ENCODE assay signal across 8 mouse cellular contexts in genomic region chr10:43574956-43575355, GRCm38 (mm10). TPM values are rescaled to one million over a fixed set of nuclear protein-coding genes. Genes with fewer than 3 reads are reported as not detected.
DNase-seq lines count a peak whose midpoint lies in the region; ATAC-seq and TF ChIP-seq lines count a peak whose summit lies in the region.

No protein-coding gene starts in this region.

- peaks cover 3% of the 10 kb centered on the region; the same call in 1 of the 2 replicates for H3K27me3 ChIP-seq in midbrain, embryonic 14.5 days (ENCODE audit: control insufficient read depth, insufficient read depth, low read length)
- H3K27me3 ChIP-seq in midbrain, embryonic 15.5 days (replicated peaks), result no peaks in the 10 kb centered on the region; the same call in 1 of the 2 replicates
- no peaks in the 10 kb centered on the region for H3K27me3 ChIP-seq in liver, embryonic 14.5 days (ENCODE audit: control insufficient read depth, insufficient read depth, low read length)

- WGBS in midbrain, embryonic 14.5 days, result 0% methylated on average over 3 of the region's 3 CpGs
- 0% methylated on average over 3 of the region's 3 CpGs for WGBS in midbrain, embryonic 15.5 days
- 2% methylated on average over 3 of the region's 3 CpGs for WGBS in liver, embryonic 14.5 days (ENCODE audit: insufficient replicate concordance)

- no peak for TF ChIP-seq POLR2A in brain, embryonic 14.5 days (IDR thresholded peaks at IDR 0.05; ENCODE audit: borderline replicate concordance, extremely low read depth, insufficient read depth, insufficient read length, poor library complexity, severe bottlenecking)

- H3K4me1 ChIP-seq in midbrain, embryonic 14.5 days (ENCODE audit: control insufficient read depth, insufficient read depth, low read length), result peaks cover 13% of the 10 kb centered on the region
- peaks cover 13% of the 10 kb centered on the region for H3K4me1 ChIP-seq in midbrain, embryonic 15.5 days
- H3K4me1 ChIP-seq in liver, embryonic 14.5 days (replicated peaks; ENCODE audit: control insufficient read depth in 2 of 2, insufficient read depth in 2 of 2, low read length in 1 of 2), result peaks cover 8 to 11% of the 10 kb centered on the region in 2 experiments

- TF ChIP-seq CTCF in brain, embryonic 14.5 days (IDR thresholded peaks at IDR 0.05; ENCODE audit: borderline replicate concordance, extremely low read depth, insufficient read depth, insufficient read length), result peak; percentile 82; the same call in 1 of the 2 replicates
- peak; percentile 93 for TF ChIP-seq CTCF in liver, embryonic 14.5 days (IDR thresholded peaks at IDR 0.05; ENCODE audit: low read depth)

- no peak overlapping the region for H3K27ac ChIP-seq in midbrain, embryonic 14.5 days (replicated peaks; ENCODE audit: low read depth, low read length)
- H3K27ac ChIP-seq in midbrain, embryonic 15.5 days, result no peak overlapping the region
- H3K27ac ChIP-seq in liver, embryonic 14.5 days, result no peak overlapping the region

- no peak overlapping the region for H3K4me2 ChIP-seq in midbrain, embryonic 14.5 days (ENCODE audit: low read length)
- H3K4me2 ChIP-seq in midbrain, embryonic 15.5 days, result no peak overlapping the region
- H3K4me2 ChIP-seq in liver, embryonic 14.5 days (ENCODE audit: low read depth), result no peak overlapping the region

- peak; percentile 94 for DNase-seq in midbrain, embryonic 14.5 days
- peak; percentile 92 for DNase-seq in brain, embryonic 14.5 days (ENCODE audit: low read depth)
- peak; percentile 44 for DNase-seq in fibroblast of lung, adult 2 months (ENCODE audit: low read depth)
- DNase-seq in kidney, postnatal 10 days, result peak; percentile 92
- DNase-seq in liver, embryonic 14.5 days (ENCODE audit: low read depth in 3 of 3, low spot score in 3 of 3), result peak in 2 of 3 experiments; percentile 67 to 78
- peak; percentile 84 to 89 for DNase-seq in right cerebral cortex, postnatal 10 days (ENCODE audit: low spot score in 2 of 2)
- DNase-seq in urinary bladder, postnatal 14 days (ENCODE audit: low spot score), result peak; percentile 80

- no peak overlapping the region for H3K9ac ChIP-seq in midbrain, embryonic 14.5 days (replicated peaks; ENCODE audit: low read length)
- no peak overlapping the region for H3K9ac ChIP-seq in midbrain, embryonic 15.5 days
- no peak overlapping the region for H3K9ac ChIP-seq in liver, embryonic 14.5 days (replicated peaks)

- no peak for ATAC-seq in midbrain, embryonic 14.5 days (ENCODE audit: low FRiP score, low TSS enrichment)
- no peak for ATAC-seq in midbrain, embryonic 15.5 days (replicated peaks)
- ATAC-seq in liver, embryonic 14.5 days (ENCODE audit: insufficient read depth), result no peak

- H3K9me3 ChIP-seq in midbrain, embryonic 14.5 days (ENCODE audit: control insufficient read depth, low read length), result no peaks in the 10 kb centered on the region; the same call in 1 of the 2 replicates
- no peaks in the 10 kb centered on the region for H3K9me3 ChIP-seq in midbrain, embryonic 15.5 days
- H3K9me3 ChIP-seq in liver, embryonic 14.5 days (ENCODE audit: control insufficient read depth, low read length), result no peaks in the 10 kb centered on the region; the same call in 1 of the 2 replicates

- TF ChIP-seq EP300 in liver, embryonic 14.5 days (IDR thresholded peaks at IDR 0.05; ENCODE audit: low read depth), result 0 out of 2 replicates have a peak, but pooled peaks have one; percentile 8

- H3K36me3 ChIP-seq in midbrain, embryonic 14.5 days (ENCODE audit: control insufficient read depth, insufficient read depth, low read length), result no peaks in the 10 kb centered on the region
- no peaks in the 10 kb centered on the region for H3K36me3 ChIP-seq in midbrain, embryonic 15.5 days (replicated peaks)
- H3K36me3 ChIP-seq in liver, embryonic 14.5 days (replicated peaks; ENCODE audit: control insufficient read depth, insufficient read depth, low read depth), result peaks cover 1% of the 10 kb centered on the region

- no peak overlapping the region for H3K4me3 ChIP-seq in midbrain, embryonic 14.5 days (replicated peaks; ENCODE audit: low read depth, low read length)
- no peak overlapping the region for H3K4me3 ChIP-seq in midbrain, embryonic 15.5 days
- H3K4me3 ChIP-seq in liver, embryonic 14.5 days (ENCODE audit: insufficient read depth in 1 of 2, low read depth in 2 of 2, low read length in 2 of 2), result no peak overlapping the region

RNA-seq across cellular contexts. Expression of gene Cd24a, which starts 3.1 kb away (rescaled TPM):
- polyA plus RNA-seq in midbrain, embryonic 14.5 days (2014; fragmentation: Nextera tagmentation; extraction: Ambion mirVana), result 1,113 and 1,163 TPM in 2 replicates
- polyA plus RNA-seq in midbrain, embryonic 15.5 days (2015; fragmentation: Nextera tagmentation; extraction: Ambion mirVana), result 787 and 795 TPM in 2 replicates
- 1,206 and 1,229 TPM in 2 replicates for polyA plus RNA-seq in brain, embryonic 14.5 days (2012; rRNA removed)
- polyA plus RNA-seq in liver, embryonic 14.5 days (2012; rRNA removed), result 977 and 1,014 TPM in 2 replicates
- polyA plus RNA-seq in liver, embryonic 14.5 days (2014; fragmentation: Nextera tagmentation; extraction: Ambion mirVana), result 1,175 and 1,210 TPM in 2 replicates

RNA-seq across cellular contexts. Expression of gene 1700021F05Rik, which starts 34.2 kb away (rescaled TPM):
- 67.8 and 69.6 TPM in 2 replicates for polyA plus RNA-seq in midbrain, embryonic 14.5 days (2014; fragmentation: Nextera tagmentation; extraction: Ambion mirVana)
- 62.6 and 66.2 TPM in 2 replicates for polyA plus RNA-seq in midbrain, embryonic 15.5 days (2015; fragmentation: Nextera tagmentation; extraction: Ambion mirVana)
- 17.9 and 26.4 TPM in 2 replicates for polyA plus RNA-seq in brain, embryonic 14.5 days (2012; rRNA removed)
- 5.2 and 11.6 TPM in 2 replicates for polyA plus RNA-seq in liver, embryonic 14.5 days (2012; rRNA removed)
- polyA plus RNA-seq in liver, embryonic 14.5 days (2014; fragmentation: Nextera tagmentation; extraction: Ambion mirVana), result 30.7 TPM in 2 replicates

RNA-seq across cellular contexts. Expression of gene Gm9803, which starts 51.1 kb away (rescaled TPM):
- 11.6 and 18.4 TPM in 2 replicates for polyA plus RNA-seq in midbrain, embryonic 14.5 days (2014; fragmentation: Nextera tagmentation; extraction: Ambion mirVana)
- 20.2 and 22.7 TPM in 2 replicates for polyA plus RNA-seq in midbrain, embryonic 15.5 days (2015; fragmentation: Nextera tagmentation; extraction: Ambion mirVana)
- 15.0 and 45.2 TPM in 2 replicates for polyA plus RNA-seq in brain, embryonic 14.5 days (2012; rRNA removed)
- polyA plus RNA-seq in liver, embryonic 14.5 days (2012; rRNA removed), result 12.3 and 14.7 TPM in 2 replicates
- polyA plus RNA-seq in liver, embryonic 14.5 days (2014; fragmentation: Nextera tagmentation; extraction: Ambion mirVana), result 8.5 and 10.0 TPM in 2 replicates

Comparison
In these comparisons a context has a peak if more than half of its experiments do, and no peak if none do; other contexts are left out.
1. DNase-seq: peak in every context shown above with its lines; median percentile 94 in midbrain, embryonic 14.5 days; 92 in brain, embryonic 14.5 days; 92 in kidney, postnatal 10 days; 86 in right cerebral cortex, postnatal 10 days; 80 in urinary bladder, postnatal 14 days; 72 in liver, embryonic 14.5 days; 44 in fibroblast of lung, adult 2 months.